Mouse (Mus musculus): Measurements from ENCODE around the gene C4b. TPM values are rescaled to one million over a fixed set of nuclear protein-coding genes. Genes with fewer than 3 reads are reported as not detected.
"Not testable (repeated sequence)": the region's sequence is repeated elsewhere in the genome, so short reads cannot be mapped to it uniquely, and the experiment has no call there.

Gene C4b
- polyA plus RNA-seq, 1 experiment from 2014 or later: 1.1 TPM

- H3K9me3 ChIP-seq (ENCODE audit: control insufficient read depth, low read length); H3K4me3 ChIP-seq (ENCODE audit: low read depth, low read length); H3K4me2 ChIP-seq (ENCODE audit: low read depth, low read length); H3K36me3 ChIP-seq (ENCODE audit: control insufficient read depth, insufficient read depth, low read length); H3K9ac ChIP-seq (ENCODE audit: low read depth, low read length); DNase-seq (ENCODE audit: low spot score); H3K27ac ChIP-seq (replicated peaks; ENCODE audit: low read depth, low read length); H3K27me3 ChIP-seq (replicated peaks; ENCODE audit: control insufficient read depth, insufficient read depth, low read length); H3K4me1 ChIP-seq (ENCODE audit: control insufficient read depth, insufficient read depth, low read length); ATAC-seq (ENCODE audit: low read depth): not testable (repeated sequence)
- 97% methylated on average over 4 of the region's 7 CpGs for WGBS
Measured at GRCm38 (mm10) chr17:34715451-34715850, 28.2 kb downstream of the C4b start.

DNA sequence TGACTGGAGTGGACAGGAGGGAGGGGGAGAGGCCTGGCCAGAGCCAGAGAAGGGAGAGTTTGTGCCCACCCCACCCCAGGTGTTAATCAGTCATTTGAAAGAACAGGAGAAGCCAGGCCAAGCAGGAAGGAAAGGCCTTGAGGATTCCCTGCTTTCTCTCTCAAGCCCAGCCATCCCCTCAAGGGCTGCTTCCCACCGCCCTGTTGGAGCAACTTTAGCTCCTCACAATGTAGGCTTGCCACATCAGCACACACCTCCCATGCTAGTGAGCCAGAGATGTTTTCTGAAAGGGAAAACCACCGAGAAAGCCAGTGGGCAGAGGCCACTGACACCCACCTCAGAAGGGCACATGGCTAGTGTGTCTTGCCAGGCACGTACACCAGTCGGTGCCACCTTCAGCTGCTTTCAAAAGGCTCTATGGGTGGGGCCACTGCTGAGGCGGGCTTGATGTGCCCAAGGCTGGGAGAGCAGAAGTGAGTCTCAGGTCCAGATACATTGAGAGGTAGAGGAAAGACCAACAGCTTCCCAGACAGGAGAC lies 28.7 kb downstream of the C4b start:
- H3K9me3 ChIP-seq (ENCODE audit: control insufficient read depth, low read length); H3K27me3 ChIP-seq (replicated peaks; ENCODE audit: control insufficient read depth, insufficient read depth, low read length); H3K4me1 ChIP-seq (ENCODE audit: control insufficient read depth, insufficient read depth, low read length); H3K36me3 ChIP-seq (ENCODE audit: control insufficient read depth, insufficient read depth, low read length); H3K4me3 ChIP-seq (ENCODE audit: low read depth, low read length); H3K27ac ChIP-seq (replicated peaks; ENCODE audit: low read depth, low read length); H3K9ac ChIP-seq (ENCODE audit: low read depth, low read length); ATAC-seq (ENCODE audit: low read depth); H3K4me2 ChIP-seq (ENCODE audit: low read depth, low read length); DNase-seq (ENCODE audit: low spot score): not testable (repeated sequence)
- WGBS: 82% methylated on average over 5 of the region's 5 CpGs

DNA sequence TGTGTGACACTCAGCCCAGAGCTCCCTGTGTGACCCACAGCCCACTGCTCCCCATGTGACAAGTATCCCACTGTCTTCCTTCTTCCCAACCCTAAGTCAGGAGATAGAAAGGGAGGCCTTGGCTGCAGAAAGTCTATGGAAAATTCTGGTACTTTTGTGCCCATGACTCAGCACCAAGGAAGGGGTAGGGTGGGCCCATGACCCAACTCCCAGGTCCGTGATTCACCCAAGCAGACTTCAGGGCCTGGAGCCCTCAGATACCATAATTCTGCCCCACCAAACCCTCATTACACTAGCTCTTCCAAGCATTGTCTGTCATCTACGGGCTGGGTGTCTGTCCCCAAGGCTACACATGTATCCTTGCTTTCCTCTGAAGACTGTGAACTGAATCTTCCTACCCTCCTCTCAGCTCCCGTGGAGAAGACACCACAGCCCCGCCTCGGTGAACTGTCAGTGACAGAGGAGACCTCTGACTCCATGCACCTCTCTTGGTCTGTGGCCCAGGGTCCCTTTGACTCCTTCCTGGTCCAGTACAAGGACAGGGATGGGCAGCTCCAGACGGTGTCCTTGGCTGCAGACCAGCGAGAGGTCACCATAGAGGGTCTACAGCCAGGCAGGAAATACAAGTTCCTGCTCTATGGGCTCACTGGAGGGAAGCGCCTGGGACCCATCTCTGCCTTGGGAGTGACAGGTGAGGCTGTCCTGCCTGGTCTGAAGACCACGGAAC lies 29.3 kb downstream of the C4b start:
- 84% methylated on average over 9 of the region's 9 CpGs for whole genome bisulfite sequencing
- ATAC-seq (ENCODE audit: low read depth); H3K4me3 ChIP-seq (ENCODE audit: low read depth, low read length): not testable (repeated sequence)

GRCm38 (mm10) chr17:34712951-34713350 lies 30.7 kb downstream of the C4b start:
- Histone ChIP-seq H3K4me3 (ENCODE audit: low read depth, low read length) (no peak overlapping the region), H3K9me3 (ENCODE audit: control insufficient read depth, low read length) (no peaks in the 10 kb centered on the region), H3K27me3 (replicated peaks; ENCODE audit: control insufficient read depth, insufficient read depth, low read length) (no peaks in the 10 kb centered on the region), H3K9ac (ENCODE audit: low read depth, low read length) (no peak overlapping the region), H3K36me3 (ENCODE audit: control insufficient read depth, insufficient read depth, low read length) (no peaks in the 10 kb centered on the region), H3K4me2 (ENCODE audit: low read depth, low read length) (no peak overlapping the region), H3K4me1 (ENCODE audit: control insufficient read depth, insufficient read depth, low read length) (no peaks in the 10 kb centered on the region), H3K27ac (replicated peaks; ENCODE audit: low read depth, low read length) (no peak overlapping the region)
- ATAC-seq (ENCODE audit: low read depth) (no peak), DNase-seq (ENCODE audit: low spot score) (peak; percentile 22)
- 38% methylated on average over 6 of the region's 6 CpGs for whole genome bisulfite sequencing

More for the DNA sequence above, 29.3 kb downstream of the C4b start:
- DNase-seq (ENCODE audit: low spot score); H3K27me3 ChIP-seq (replicated peaks; ENCODE audit: control insufficient read depth, insufficient read depth, low read length); H3K9me3 ChIP-seq (ENCODE audit: control insufficient read depth, low read length); H3K4me1 ChIP-seq (ENCODE audit: control insufficient read depth, insufficient read depth, low read length); H3K27ac ChIP-seq (replicated peaks; ENCODE audit: low read depth, low read length); H3K9ac ChIP-seq (ENCODE audit: low read depth, low read length); H3K36me3 ChIP-seq (ENCODE audit: control insufficient read depth, insufficient read depth, low read length); H3K4me2 ChIP-seq (ENCODE audit: low read depth, low read length): not testable (repeated sequence)

DNA sequence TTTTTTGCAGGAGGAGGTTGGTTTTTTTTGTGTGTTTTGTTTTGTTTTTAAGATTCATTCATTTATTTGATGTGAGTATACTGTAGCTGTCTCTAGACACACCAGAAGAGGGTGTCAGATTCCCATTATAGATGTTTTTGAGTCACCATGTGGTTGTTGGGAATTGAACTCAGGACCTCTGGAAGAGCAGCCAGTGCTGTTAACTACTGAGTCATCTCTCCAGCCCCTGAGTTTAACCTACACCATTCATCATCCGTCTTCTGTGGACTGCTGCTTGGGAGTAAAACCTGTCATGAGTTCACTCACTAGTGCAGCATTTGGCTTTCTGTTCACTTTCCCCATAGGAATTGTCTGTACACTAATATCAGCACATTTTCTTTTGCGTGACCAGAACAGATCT lies 37.2 kb downstream of the C4b start:
- DNase-seq (ENCODE audit: low spot score); H3K36me3 ChIP-seq (ENCODE audit: control insufficient read depth, insufficient read depth, low read length); H3K9ac ChIP-seq (ENCODE audit: low read depth, low read length); H3K4me2 ChIP-seq (ENCODE audit: low read depth, low read length); H3K9me3 ChIP-seq (ENCODE audit: control insufficient read depth, low read length); H3K27me3 ChIP-seq (replicated peaks; ENCODE audit: control insufficient read depth, insufficient read depth, low read length); H3K4me1 ChIP-seq (ENCODE audit: control insufficient read depth, insufficient read depth, low read length); ATAC-seq (ENCODE audit: low read depth); H3K27ac ChIP-seq (replicated peaks; ENCODE audit: low read depth, low read length); H3K4me3 ChIP-seq (ENCODE audit: low read depth, low read length): not testable (repeated sequence)
- 89% methylated on average over 2 of the region's 2 CpGs for WGBS

- Histone ChIP-seq H3K9me3 (ENCODE audit: control insufficient read depth, low read length) (no peaks in the 10 kb centered on the region), H3K9ac (ENCODE audit: low read depth, low read length) (no peak overlapping the region), H3K27ac (replicated peaks; ENCODE audit: low read depth, low read length) (no peak overlapping the region), H3K4me1 (ENCODE audit: control insufficient read depth, insufficient read depth, low read length) (no peaks in the 10 kb centered on the region), H3K4me2 (ENCODE audit: low read depth, low read length) (no peak overlapping the region), H3K4me3 (ENCODE audit: low read depth, low read length) (no peak overlapping the region), H3K36me3 (ENCODE audit: control insufficient read depth, insufficient read depth, low read length) (no peaks in the 10 kb centered on the region), H3K27me3 (replicated peaks; ENCODE audit: control insufficient read depth, insufficient read depth, low read length) (no peaks in the 10 kb centered on the region)
- 59% methylated on average over 2 of the region's 2 CpGs for WGBS
- DNase-seq (ENCODE audit: low spot score): no peak
- no peak for ATAC-seq (ENCODE audit: low read depth)
Measured at GRCm38 (mm10) chr17:34700671-34701071, 43.0 kb downstream of the C4b start.

DNA sequence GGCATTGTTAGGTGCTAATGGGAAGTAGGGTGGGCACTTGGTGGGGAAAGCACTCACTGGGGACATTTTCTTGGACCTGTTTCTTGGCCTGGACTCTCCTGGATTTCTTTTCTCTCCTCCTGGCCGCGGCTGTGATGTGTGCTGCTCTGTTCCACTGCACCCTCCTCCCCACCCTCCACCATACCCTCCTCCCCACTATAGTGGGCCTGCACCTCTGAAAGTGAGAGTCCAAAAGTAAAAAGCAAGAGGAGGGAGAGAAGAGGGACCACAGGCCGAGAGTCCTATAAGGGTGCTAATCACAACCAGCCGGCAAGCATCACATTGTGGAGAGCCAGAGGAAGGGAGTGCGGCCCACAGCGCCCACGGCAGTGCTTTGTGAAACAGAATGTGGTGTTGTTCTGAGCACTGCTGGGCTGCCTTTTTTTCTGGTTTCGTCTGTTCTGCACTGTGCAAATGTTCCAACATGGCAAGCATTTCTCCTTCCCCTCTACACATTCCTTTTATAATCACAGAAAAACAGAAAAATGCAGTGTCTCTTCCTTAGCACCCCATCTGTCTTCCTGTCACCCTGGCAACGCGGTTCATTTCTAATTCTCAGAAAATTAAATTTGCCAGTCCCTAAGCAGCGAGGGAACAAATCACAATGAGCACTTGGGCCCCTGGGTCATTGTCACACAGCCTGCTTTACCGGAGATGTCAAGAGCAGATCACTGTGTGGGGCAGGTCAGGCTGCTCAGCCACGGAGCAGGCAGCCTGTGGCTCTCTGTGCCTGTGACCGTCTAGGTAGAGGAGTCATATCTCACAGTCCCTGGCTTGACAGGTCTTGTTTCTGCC lies 43.9 kb downstream of the C4b start:
- Histone ChIP-seq H3K9ac (ENCODE audit: low read depth, low read length) (no peak overlapping the region), H3K4me3 (ENCODE audit: low read depth, low read length) (no peak overlapping the region), H3K4me2 (ENCODE audit: low read depth, low read length) (no peak overlapping the region), H3K27me3 (replicated peaks; ENCODE audit: control insufficient read depth, insufficient read depth, low read length) (no peaks in the 10 kb centered on the region), H3K4me1 (ENCODE audit: control insufficient read depth, insufficient read depth, low read length) (no peaks in the 10 kb centered on the region), H3K9me3 (ENCODE audit: control insufficient read depth, low read length) (no peaks in the 10 kb centered on the region), H3K27ac (replicated peaks; ENCODE audit: low read depth, low read length) (peak overlapping the region; percentile 35), H3K36me3 (ENCODE audit: control insufficient read depth, insufficient read depth, low read length) (no peaks in the 10 kb centered on the region)
- DNase-seq (ENCODE audit: low spot score) (peak; percentile 23), ATAC-seq (ENCODE audit: low read depth) (peak; percentile 62; the same call in 1 of the 2 replicates)
- WGBS: 32% methylated on average over 14 of the region's 14 CpGs

DNA sequence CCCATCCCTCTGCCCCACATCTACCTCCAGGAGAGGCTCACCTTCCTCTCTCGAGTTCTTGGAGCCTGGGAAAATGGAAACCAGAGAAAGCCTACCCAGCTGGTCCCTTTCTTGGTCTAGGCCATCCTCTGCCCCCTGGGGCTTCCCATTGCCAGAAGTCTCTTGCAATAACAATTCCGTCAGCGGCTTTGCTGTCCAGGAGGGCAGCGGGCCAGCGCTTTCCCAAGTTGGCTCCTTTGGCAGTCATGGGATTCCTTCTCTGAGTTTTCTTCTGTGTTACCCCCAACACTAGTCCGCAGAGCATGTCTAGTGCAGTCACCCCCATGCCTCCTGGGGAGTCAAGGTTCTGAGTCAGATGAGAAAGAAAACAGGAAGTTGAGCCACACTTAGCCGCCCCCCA lies 50.8 kb downstream of the C4b start:
- H3K9ac ChIP-seq (ENCODE audit: low read depth, low read length): no peak overlapping the region
- H3K4me3 ChIP-seq (ENCODE audit: low read depth, low read length): no peak overlapping the region
- H3K27ac ChIP-seq (replicated peaks; ENCODE audit: low read depth, low read length): no peak overlapping the region
- 0 out of 2 replicates have a peak, but pooled peaks cover 3% of the 10 kb centered on the region for H3K9me3 ChIP-seq (ENCODE audit: control insufficient read depth, low read length)
- no peaks in the 10 kb centered on the region for H3K4me1 ChIP-seq (ENCODE audit: control insufficient read depth, insufficient read depth, low read length)
- H3K27me3 ChIP-seq (replicated peaks; ENCODE audit: control insufficient read depth, insufficient read depth, low read length): no peaks in the 10 kb centered on the region
- 55% methylated on average over 7 of the region's 7 CpGs for WGBS
- ATAC-seq (ENCODE audit: low read depth): no peak
- H3K4me2 ChIP-seq (ENCODE audit: low read depth, low read length): no peak overlapping the region
- no peak for DNase-seq (ENCODE audit: low spot score)
- no peaks in the 10 kb centered on the region for H3K36me3 ChIP-seq (ENCODE audit: control insufficient read depth, insufficient read depth, low read length)
